Mouse (Mus musculus) forebrain, embryonic 10.5 days (tissue): ENCODE results near the gene Tfam. TPM values are rescaled to one million over a fixed set of nuclear protein-coding genes. Genes with fewer than 3 reads are reported as not detected.

Source experiments
- DNase-seq: peaks from one replicate; pipeline ENCODE4 v3.0.0-alpha.2; 2017; ENCODE audit warnings: low spot score; ENCODE audit errors: extremely low spot score
- H3K27ac ChIP-seq: fragments of 300-500 bp; sonication (generic); 2 replicates; pipeline ENCODE4 v1.5.1; 2016; ENCODE audit warnings: mild to moderate bottlenecking
- H3K27me3 ChIP-seq: fragments of 300-500 bp; sonication (generic); 2 replicates; pipeline ENCODE4 v1.6.1; 2016; ENCODE audit warnings: mild to moderate bottlenecking; ENCODE audit not compliant: poor library complexity, severe bottlenecking
- H3K36me3 ChIP-seq: fragments of 300-500 bp; sonication (generic); replicated peaks from 2 replicates; pipeline ENCODE4 v1.6.1; 2016; ENCODE audit warnings: mild to moderate bottlenecking, moderate library complexity
- H3K4me1 ChIP-seq: fragments of 300-500 bp; sonication (generic); 2 replicates; pipeline ENCODE4 v1.6.1; 2016
- H3K4me3 ChIP-seq: fragments of 300-500 bp; sonication (generic); 2 replicates; pipeline ENCODE4 v1.5.1; 2016; ENCODE audit warnings: mild to moderate bottlenecking, moderate library complexity
- H3K9me3 ChIP-seq: fragments of 300-500 bp; sonication (generic); 2 replicates; pipeline ENCODE4 v1.6.1; 2016; ENCODE audit warnings: mild to moderate bottlenecking, moderate library complexity
- WGBS: fragments of 180-500 bp; shearing (Covaris S2); methylation state at CpG from one replicate; pipeline ENCODE4 v1.1.7; 2016; 5-methylcytosine and 5-hydroxymethylcytosine counted together
- polyA plus RNA-seq: library from polyadenylated mRNA; unstranded; fragments of >200 nt; fragmentation: Nextera tagmentation; extraction: Ambion mirVana; gene quantifications from 2 replicates; pipeline ENCODE4 v1.2.1, GENCODE M21; 2016

Tfam gene
- polyA plus RNA-seq, 1 experiment from 2014 or later, result 88.5 TPM

GRCm38 (mm10) chr10:71181091-71181490 is 57.0 kb downstream of the Tfam start:
- H3K27me3 ChIP-seq, result no peaks in the 10 kb centered on the region
- H3K36me3 ChIP-seq, result no peaks in the 10 kb centered on the region
- H3K27ac ChIP-seq, result no peak overlapping the region
- H3K4me3 ChIP-seq, result no peak overlapping the region
- DNase-seq, result no peak
- no peaks in the 10 kb centered on the region for H3K4me1 ChIP-seq
- no peaks in the 10 kb centered on the region for H3K9me3 ChIP-seq
- 84% methylated on average over 2 of the region's 2 CpGs for WGBS

- no peak for DNase-seq
- WGBS, result 78% methylated on average over 2 of the region's 2 CpGs
- no peaks in the 10 kb centered on the region for H3K36me3 ChIP-seq
Measured at GRCm38 (mm10) chr10:71180057-71180456, 58.0 kb downstream of the Tfam start.

DNA sequence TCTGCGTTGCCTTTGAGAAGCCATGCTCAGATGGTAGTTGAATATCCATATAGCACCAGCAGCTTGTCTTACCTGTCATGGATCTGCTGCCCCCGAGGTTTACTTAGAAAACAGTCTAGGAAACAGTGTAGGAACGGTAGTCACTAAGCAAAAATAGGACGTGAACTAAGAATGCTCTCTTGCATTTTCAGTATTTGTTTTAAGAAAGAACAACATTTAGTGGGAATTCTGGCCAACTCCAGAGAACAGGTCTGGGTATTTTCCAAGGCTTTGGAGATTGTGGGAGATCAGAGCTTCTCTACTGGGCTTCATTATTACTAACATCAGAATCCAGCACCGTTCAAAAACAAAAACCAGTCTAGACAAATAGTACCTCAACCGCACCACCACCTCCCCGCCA is 60.9 kb downstream of the Tfam start:
- no peaks in the 10 kb centered on the region for H3K36me3 ChIP-seq
- H3K27me3 ChIP-seq, result no peaks in the 10 kb centered on the region
- H3K9me3 ChIP-seq, result no peaks in the 10 kb centered on the region
- no peak for DNase-seq
- H3K27ac ChIP-seq, result no peak overlapping the region
- no peaks in the 10 kb centered on the region for H3K4me1 ChIP-seq
- no peak overlapping the region for H3K4me3 ChIP-seq
- 92% methylated on average over 7 of the region's 7 CpGs for WGBS

More at GRCm38 (mm10) chr10:71180057-71180456, 58.0 kb downstream of the Tfam start:
- Histone ChIP-seq H3K4me3 (no peak overlapping the region), H3K27ac (no peak overlapping the region), H3K9me3 (no peaks in the 10 kb centered on the region), H3K4me1 (no peaks in the 10 kb centered on the region), H3K27me3 (no peaks in the 10 kb centered on the region)

GRCm38 (mm10) chr10:71176341-71176740 is 61.7 kb downstream of the Tfam start:
- H3K36me3 ChIP-seq, result no peaks in the 10 kb centered on the region
- H3K27me3 ChIP-seq, result no peaks in the 10 kb centered on the region
- no peak overlapping the region for H3K4me3 ChIP-seq
- no peaks in the 10 kb centered on the region for H3K9me3 ChIP-seq
- H3K4me1 ChIP-seq, result no peaks in the 10 kb centered on the region
- DNase-seq, result no peak
- no peak overlapping the region for H3K27ac ChIP-seq
- 76% methylated on average over 8 of the region's 8 CpGs for WGBS

Other genes with a start within 250 kb of the Tfam start
- gene Bicc1, start 78.6 kb downstream of the Tfam start, polyA plus RNA-seq, result 2.7 and 3.1 TPM in 2 replicates
- gene Ube2d1, start 47.0 kb upstream of the Tfam start, polyA plus RNA-seq, result 92.5 and 95.1 TPM in 2 replicates
- 138 TPM in 2 replicates for gene Cisd1, start 106.7 kb upstream of the Tfam start, polyA plus RNA-seq
- gene Ipmk, start 109.5 kb upstream of the Tfam start, polyA plus RNA-seq, result 21.1 TPM in 2 replicates